Mouse (Mus musculus): ENCODE data around the gene Prkg1. TPM values are rescaled to one million over a fixed set of nuclear protein-coding genes. Genes with fewer than 3 reads are reported as not detected.

Gene Prkg1
- polyA plus RNA-seq, 1 experiment from 2014 or later, result 0.74 TPM

- no peak for DNase-seq
- 79% methylated on average over 8 of the region's 8 CpGs for WGBS (ENCODE audit: insufficient replicate concordance)
- Histone ChIP-seq H3K36me3 (replicated peaks; ENCODE audit: insufficient read depth, low read length) (no peaks in the 10 kb centered on the region), H3K4me3 (ENCODE audit: low read depth, low read length) (no peak overlapping the region), H3K4me2 (ENCODE audit: low read depth, low read length) (no peak overlapping the region), H3K27me3 (ENCODE audit: insufficient read depth, low read length) (no peaks in the 10 kb centered on the region), H3K4me1 (ENCODE audit: insufficient read depth) (no peaks in the 10 kb centered on the region), H3K9me3 (ENCODE audit: low read length) (no peaks in the 10 kb centered on the region), H3K27ac (ENCODE audit: low read depth) (no peak overlapping the region), H3K9ac (replicated peaks) (no peak overlapping the region)
- TF ChIP-seq CTCF (IDR thresholded peaks at IDR 0.05; ENCODE audit: low read depth), result no peak
- no peak for TF ChIP-seq EP300 (IDR thresholded peaks at IDR 0.05; ENCODE audit: low read depth)
- ATAC-seq, result no peak
Observed at GRCm38 (mm10) chr19:30676308-30676707, 1088.5 kb downstream of the Prkg1 start.

GRCm38 (mm10) chr19:30664269-30664668 lies 1100.6 kb downstream of the Prkg1 start:
- no peaks in the 10 kb centered on the region for H3K9me3 ChIP-seq (ENCODE audit: low read length)
- H3K9ac ChIP-seq (replicated peaks), result no peak overlapping the region
- no peak overlapping the region for H3K27ac ChIP-seq (ENCODE audit: low read depth)
- no peaks in the 10 kb centered on the region for H3K36me3 ChIP-seq (replicated peaks; ENCODE audit: insufficient read depth, low read length)
- no peak overlapping the region for H3K4me3 ChIP-seq (ENCODE audit: low read depth, low read length)
- ATAC-seq (no peak), DNase-seq (peak; percentile 47)
- no peaks in the 10 kb centered on the region for H3K4me1 ChIP-seq (ENCODE audit: insufficient read depth)
- no peaks in the 10 kb centered on the region for H3K27me3 ChIP-seq (ENCODE audit: insufficient read depth, low read length)
- no peak overlapping the region for H3K4me2 ChIP-seq (ENCODE audit: low read depth, low read length)
- 11% methylated on average over 8 of the region's 8 CpGs for WGBS (ENCODE audit: insufficient replicate concordance)
- peak; percentile 74 for TF ChIP-seq CTCF (IDR thresholded peaks at IDR 0.05; ENCODE audit: low read depth)
- no peak for TF ChIP-seq EP300 (IDR thresholded peaks at IDR 0.05; ENCODE audit: low read depth)

- no peak for ATAC-seq
Observed at GRCm38 (mm10) chr19:30642629-30643170, 1122.1 kb downstream of the Prkg1 start.

GRCm38 (mm10) chr19:30637471-30637870 lies 1127.4 kb downstream of the Prkg1 start:
- no peak for ATAC-seq
- no peak overlapping the region for H3K27ac ChIP-seq (ENCODE audit: low read depth)
- no peak for DNase-seq
- no peak overlapping the region for H3K9ac ChIP-seq (replicated peaks)
- 74% methylated on average over 8 of the region's 8 CpGs for WGBS (ENCODE audit: insufficient replicate concordance)
- no peak overlapping the region for H3K4me3 ChIP-seq (ENCODE audit: low read depth, low read length)
- TF ChIP-seq EP300 (IDR thresholded peaks at IDR 0.05; ENCODE audit: low read depth), result no peak
- TF ChIP-seq CTCF (IDR thresholded peaks at IDR 0.05; ENCODE audit: low read depth), result no peak
- no peaks in the 10 kb centered on the region for H3K9me3 ChIP-seq (ENCODE audit: low read length)
- H3K36me3 ChIP-seq (replicated peaks; ENCODE audit: insufficient read depth, low read length), result no peaks in the 10 kb centered on the region
- no peaks in the 10 kb centered on the region for H3K27me3 ChIP-seq (ENCODE audit: insufficient read depth, low read length)
- no peaks in the 10 kb centered on the region for H3K4me1 ChIP-seq (ENCODE audit: insufficient read depth)
- no peak overlapping the region for H3K4me2 ChIP-seq (ENCODE audit: low read depth, low read length)

More at GRCm38 (mm10) chr19:30642629-30643170, 1122.1 kb downstream of the Prkg1 start:
- no peak overlapping the region for H3K9ac ChIP-seq (replicated peaks)
- no peak for DNase-seq
- no peaks in the 10 kb centered on the region for H3K36me3 ChIP-seq (replicated peaks; ENCODE audit: insufficient read depth, low read length)
- no peak overlapping the region for H3K4me3 ChIP-seq (ENCODE audit: low read depth, low read length)
- WGBS (ENCODE audit: insufficient replicate concordance), result 61% methylated on average over 5 of the region's 5 CpGs
- H3K27ac ChIP-seq (ENCODE audit: low read depth), result no peak overlapping the region
- no peak overlapping the region for H3K4me2 ChIP-seq (ENCODE audit: low read depth, low read length)
- TF ChIP-seq CTCF (IDR thresholded peaks at IDR 0.05; ENCODE audit: low read depth), result no peak
- no peak for TF ChIP-seq EP300 (IDR thresholded peaks at IDR 0.05; ENCODE audit: low read depth)
- no peaks in the 10 kb centered on the region for H3K9me3 ChIP-seq (ENCODE audit: low read length)
- no peaks in the 10 kb centered on the region for H3K27me3 ChIP-seq (ENCODE audit: insufficient read depth, low read length)
- no peaks in the 10 kb centered on the region for H3K4me1 ChIP-seq (ENCODE audit: insufficient read depth)

- Histone ChIP-seq H3K4me2 (ENCODE audit: low read depth, low read length) (no peak overlapping the region), H3K4me1 (ENCODE audit: insufficient read depth) (peaks cover 1% of the 10 kb centered on the region; the same call in 1 of the 2 replicates), H3K4me3 (ENCODE audit: low read depth, low read length) (no peak overlapping the region), H3K36me3 (replicated peaks; ENCODE audit: insufficient read depth, low read length) (no peaks in the 10 kb centered on the region), H3K9ac (replicated peaks) (no peak overlapping the region), H3K9me3 (ENCODE audit: low read length) (no peaks in the 10 kb centered on the region), H3K27me3 (ENCODE audit: insufficient read depth, low read length) (no peaks in the 10 kb centered on the region), H3K27ac (ENCODE audit: low read depth) (no peak overlapping the region)
- WGBS (ENCODE audit: insufficient replicate concordance), result 48% methylated on average over 3 of the region's 3 CpGs
- DNase-seq (no peak), ATAC-seq (no peak)
- TF ChIP-seq CTCF (IDR thresholded peaks at IDR 0.05; ENCODE audit: low read depth) (no peak), EP300 (IDR thresholded peaks at IDR 0.05; ENCODE audit: low read depth) (no peak)
Observed at GRCm38 (mm10) chr19:30631051-30631450, 1133.8 kb downstream of the Prkg1 start.

- no peak for DNase-seq
- TF ChIP-seq EP300 (IDR thresholded peaks at IDR 0.05; ENCODE audit: low read depth) (no peak), CTCF (IDR thresholded peaks at IDR 0.05; ENCODE audit: low read depth) (no peak)
- Histone ChIP-seq H3K4me2 (ENCODE audit: low read depth, low read length) (no peak overlapping the region), H3K36me3 (replicated peaks; ENCODE audit: insufficient read depth, low read length) (no peaks in the 10 kb centered on the region), H3K4me3 (ENCODE audit: low read depth, low read length) (no peak overlapping the region), H3K4me1 (ENCODE audit: insufficient read depth) (peaks cover 3% of the 10 kb centered on the region; the same call in 1 of the 2 replicates), H3K9me3 (ENCODE audit: low read length) (no peaks in the 10 kb centered on the region), H3K9ac (replicated peaks) (no peak overlapping the region), H3K27me3 (ENCODE audit: insufficient read depth, low read length) (no peaks in the 10 kb centered on the region), H3K27ac (ENCODE audit: low read depth) (no peak overlapping the region)
- WGBS (ENCODE audit: insufficient replicate concordance), result 68% methylated on average over 7 of the region's 7 CpGs
- no peak for ATAC-seq
Observed at GRCm38 (mm10) chr19:30626036-30626435, 1138.8 kb downstream of the Prkg1 start.
